Comparison of ENCODE assay signal across 9 mouse cellular contexts in the genomic region with DNA sequence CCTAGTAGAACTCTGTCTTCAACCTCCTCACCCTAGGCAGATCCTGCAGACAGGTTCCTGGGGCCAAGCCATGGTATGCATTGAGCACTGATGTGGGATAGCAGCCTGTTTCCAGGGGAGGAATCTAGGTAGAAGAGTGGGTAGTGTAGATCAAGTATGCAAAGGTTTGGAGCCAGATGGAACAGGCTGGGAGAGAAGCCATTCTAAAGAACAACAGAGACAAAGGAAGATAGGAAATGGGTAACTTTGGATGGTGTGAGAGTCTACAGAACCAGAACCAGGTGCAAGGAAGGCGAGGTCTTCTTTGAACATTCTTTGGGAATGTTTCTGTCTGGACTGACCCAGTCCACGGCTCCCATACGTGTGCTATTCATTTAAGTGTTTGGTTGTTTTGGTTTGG. TPM values are rescaled to one million over a fixed set of nuclear protein-coding genes. Genes with fewer than 3 reads are reported as not detected.
DNase-seq lines count a peak whose midpoint lies in the region; ATAC-seq and TF ChIP-seq lines count a peak whose summit lies in the region.
"Had no signal": no experiment of that assay in that cellular context is flagged by ENCODE, and none has a peak within 500 bp of the region (broad histone marks: within the 10 kb centered on the region; RNA-seq: fewer than 3 reads in every experiment).

No protein-coding gene starts in this region.

- WGBS in lung, embryonic 15.5 days, result 74% methylated on average over 3 of the region's 3 CpGs
- 75% methylated on average over 3 of the region's 3 CpGs for WGBS in limb, embryonic 13.5 days
- WGBS in neural tube, embryonic 13.5 days, result 73% methylated on average over 3 of the region's 3 CpGs

- H3K27ac ChIP-seq in gastrocnemius, adult 2 months, result peak overlapping the region; percentile 98
- no peak overlapping the region for H3K27ac ChIP-seq in lung, embryonic 15.5 days
- H3K27ac ChIP-seq in limb, embryonic 13.5 days, result no peak overlapping the region
- no peak overlapping the region for H3K27ac ChIP-seq in neural tube, embryonic 13.5 days (replicated peaks)

- H3K4me2 ChIP-seq in lung, embryonic 15.5 days, result peak overlapping the region; percentile 78
- peak overlapping the region; percentile 77; the same call in 1 of the 2 replicates for H3K4me2 ChIP-seq in limb, embryonic 13.5 days (replicated peaks)
- peak overlapping the region; percentile 72; the same call in 1 of the 2 replicates for H3K4me2 ChIP-seq in neural tube, embryonic 13.5 days

- no peak for ATAC-seq in lung, embryonic 15.5 days (ENCODE audit: borderline replicate concordance, extremely low read depth, low FRiP score, low TSS enrichment)
- no peak for ATAC-seq in limb, embryonic 13.5 days (ENCODE audit: low FRiP score, low read depth)
- no peak for ATAC-seq in neural tube, embryonic 13.5 days (ENCODE audit: low read depth)
- ATAC-seq in activated CD4-positive, CD25-positive, alpha-beta regulatory T cell, adult 4 months, result no peak

- no peak overlapping the region for H3K9ac ChIP-seq in lung, embryonic 15.5 days
- no peak overlapping the region for H3K9ac ChIP-seq in limb, embryonic 13.5 days
- no peak overlapping the region for H3K9ac ChIP-seq in neural tube, embryonic 13.5 days

- H3K36me3 ChIP-seq in lung, embryonic 15.5 days, result peaks cover 7% of the 10 kb centered on the region; the same call in 1 of the 2 replicates
- H3K36me3 ChIP-seq in limb, embryonic 13.5 days, result peaks cover 16% of the 10 kb centered on the region
- no peaks in the 10 kb centered on the region for H3K36me3 ChIP-seq in neural tube, embryonic 13.5 days

- H3K4me1 ChIP-seq in lung, embryonic 15.5 days, result peaks cover 22% of the 10 kb centered on the region
- H3K4me1 ChIP-seq in limb, embryonic 13.5 days, result peaks cover 18% of the 10 kb centered on the region
- peaks cover 10% of the 10 kb centered on the region for H3K4me1 ChIP-seq in neural tube, embryonic 13.5 days (replicated peaks)

- peak overlapping the region; percentile 96 for H3K4me3 ChIP-seq in gastrocnemius, adult 2 months
- peak overlapping the region; percentile 94 for H3K4me3 ChIP-seq in lung, embryonic 15.5 days
- peak overlapping the region; percentile 85 for H3K4me3 ChIP-seq in limb, embryonic 13.5 days
- H3K4me3 ChIP-seq in neural tube, embryonic 13.5 days, result no peak overlapping the region

- no peak for TF ChIP-seq CTCF in gastrocnemius, adult 2 months (IDR thresholded peaks at IDR 0.05)

- intact Hi-C loops in gastrocnemius, adult 2 months (cut with DNase I), result no loop called here
- intact Hi-C loops in gastrocnemius, postnatal 36 days (cut with DNase I), result no loop called here

- no peaks in the 10 kb centered on the region for H3K27me3 ChIP-seq in lung, embryonic 15.5 days
- 0 out of 2 replicates have a peak, but pooled peaks cover 7% of the 10 kb centered on the region for H3K27me3 ChIP-seq in limb, embryonic 13.5 days
- peaks cover 17% of the 10 kb centered on the region for H3K27me3 ChIP-seq in neural tube, embryonic 13.5 days

- DNase-seq in gastrocnemius, adult 2 months, result no peak
- no peak for DNase-seq in gastrocnemius, postnatal 36 days
- no peak for DNase-seq in lung, postnatal 25 days (ENCODE audit: low spot score)
- no peak for DNase-seq in spleen, adult 18-20 months

- no peaks in the 10 kb centered on the region for H3K9me3 ChIP-seq in lung, embryonic 15.5 days
- no peaks in the 10 kb centered on the region for H3K9me3 ChIP-seq in limb, embryonic 13.5 days
- H3K9me3 ChIP-seq in neural tube, embryonic 13.5 days, result no peaks in the 10 kb centered on the region

RNA-seq across cellular contexts. Expression of a gene that starts 0.8 kb away (rescaled TPM):
- total RNA-seq in gastrocnemius, adult 2 months (2021), result 1 to 10 TPM; 2.3 to 4.0 TPM
- 1 to 10 TPM; 1.8 to 3.1 TPM for total RNA-seq in gastrocnemius, postnatal 36 days (2021)
- polyA plus RNA-seq in lung, embryonic 15.5 days (2015; fragmentation: Nextera tagmentation; extraction: Ambion mirVana), result 11.7 and 13.5 TPM in 2 replicates
- 12.6 and 14.4 TPM in 2 replicates for polyA plus RNA-seq in limb, embryonic 13.5 days (2015; fragmentation: Nextera tagmentation; extraction: Ambion mirVana)
- 4.3 and 6.2 TPM in 2 replicates for polyA plus RNA-seq in neural tube, embryonic 13.5 days (2015; fragmentation: Nextera tagmentation; extraction: Ambion mirVana)
- 10 to 100 TPM in 1 of 2 experiments, 1 to 10 TPM in 1; 10.0 to 13.4 TPM for polyA plus RNA-seq in activated CD4-positive, CD25-positive, alpha-beta regulatory T cell, adult 4 months (2017; shearing (Covaris generic))

RNA-seq across cellular contexts. Expression of a gene that starts 11.9 kb away (rescaled TPM):
- 10 to 100 TPM; 24.4 to 28.0 TPM for total RNA-seq in gastrocnemius, adult 2 months (2021)
- total RNA-seq in gastrocnemius, postnatal 36 days (2021), result 10 to 100 TPM; 22.9 to 24.7 TPM
- polyA plus RNA-seq in lung, embryonic 15.5 days (2015; fragmentation: Nextera tagmentation; extraction: Ambion mirVana), result 23.9 and 28.3 TPM in 2 replicates
- polyA plus RNA-seq in limb, embryonic 13.5 days (2015; fragmentation: Nextera tagmentation; extraction: Ambion mirVana), result 29.6 and 32.9 TPM in 2 replicates
- polyA plus RNA-seq in neural tube, embryonic 13.5 days (2015; fragmentation: Nextera tagmentation; extraction: Ambion mirVana), result 24.3 and 28.7 TPM in 2 replicates
- polyA plus RNA-seq in activated CD4-positive, CD25-positive, alpha-beta regulatory T cell, adult 4 months (2017; shearing (Covaris generic)), result 10 to 100 TPM; 30.7 to 46.8 TPM

RNA-seq across cellular contexts. Expression of a gene that starts 42.5 kb away (rescaled TPM):
- 10 to 100 TPM; 46.9 to 70.1 TPM for total RNA-seq in gastrocnemius, adult 2 months (2021)
- total RNA-seq in gastrocnemius, postnatal 36 days (2021), result 10 to 100 TPM; 39.8 to 46.9 TPM
- 50.7 and 52.0 TPM in 2 replicates for polyA plus RNA-seq in lung, embryonic 15.5 days (2015; fragmentation: Nextera tagmentation; extraction: Ambion mirVana)
- polyA plus RNA-seq in limb, embryonic 13.5 days (2015; fragmentation: Nextera tagmentation; extraction: Ambion mirVana), result 60.5 and 60.8 TPM in 2 replicates
- polyA plus RNA-seq in neural tube, embryonic 13.5 days (2015; fragmentation: Nextera tagmentation; extraction: Ambion mirVana), result 32.1 and 38.9 TPM in 2 replicates
- 10 to 100 TPM; 22.3 to 25.4 TPM for polyA plus RNA-seq in activated CD4-positive, CD25-positive, alpha-beta regulatory T cell, adult 4 months (2017; shearing (Covaris generic))

RNA-seq across cellular contexts. Expression of a gene that starts 46.2 kb away (rescaled TPM):
- total RNA-seq in gastrocnemius, adult 2 months (2021), result 1 to 10 TPM; 2.3 to 2.8 TPM
- 1 to 10 TPM; 2.8 to 3.4 TPM for total RNA-seq in gastrocnemius, postnatal 36 days (2021)
- 0.20 and 0.32 TPM in 2 replicates for polyA plus RNA-seq in lung, embryonic 15.5 days (2015; fragmentation: Nextera tagmentation; extraction: Ambion mirVana)
- 0.31 and 0.50 TPM in 2 replicates for polyA plus RNA-seq in limb, embryonic 13.5 days (2015; fragmentation: Nextera tagmentation; extraction: Ambion mirVana)
- 0.39 TPM in 1 of 2 replicates, not detected in the other for polyA plus RNA-seq in neural tube, embryonic 13.5 days (2015; fragmentation: Nextera tagmentation; extraction: Ambion mirVana)
- under 1 TPM in 1 of 2 experiments, not detected in 1; 0.92 TPM for polyA plus RNA-seq in activated CD4-positive, CD25-positive, alpha-beta regulatory T cell, adult 4 months (2017; shearing (Covaris generic))

RNA-seq across cellular contexts. Expression of a gene that starts 57.1 kb away (rescaled TPM):
- total RNA-seq in gastrocnemius, adult 2 months (2021), result not detected
- not detected for total RNA-seq in gastrocnemius, postnatal 36 days (2021)
- not detected in 2 replicates for polyA plus RNA-seq in lung, embryonic 15.5 days (2015; fragmentation: Nextera tagmentation; extraction: Ambion mirVana)
- not detected in 2 replicates for polyA plus RNA-seq in limb, embryonic 13.5 days (2015; fragmentation: Nextera tagmentation; extraction: Ambion mirVana)
- 0.30 and 0.42 TPM in 2 replicates for polyA plus RNA-seq in neural tube, embryonic 13.5 days (2015; fragmentation: Nextera tagmentation; extraction: Ambion mirVana)
- not detected for polyA plus RNA-seq in activated CD4-positive, CD25-positive, alpha-beta regulatory T cell, adult 4 months (2017; shearing (Covaris generic))
- total RNA-seq: gastrocnemius, adult 8-10 months had no signal
